Mouse (Mus musculus): Measurements from ENCODE around the gene Col9a1.
A peak's percentile ranks its signal among the peaks of the same experiment; 100 is the strongest.

Col9a1 gene

DNA sequence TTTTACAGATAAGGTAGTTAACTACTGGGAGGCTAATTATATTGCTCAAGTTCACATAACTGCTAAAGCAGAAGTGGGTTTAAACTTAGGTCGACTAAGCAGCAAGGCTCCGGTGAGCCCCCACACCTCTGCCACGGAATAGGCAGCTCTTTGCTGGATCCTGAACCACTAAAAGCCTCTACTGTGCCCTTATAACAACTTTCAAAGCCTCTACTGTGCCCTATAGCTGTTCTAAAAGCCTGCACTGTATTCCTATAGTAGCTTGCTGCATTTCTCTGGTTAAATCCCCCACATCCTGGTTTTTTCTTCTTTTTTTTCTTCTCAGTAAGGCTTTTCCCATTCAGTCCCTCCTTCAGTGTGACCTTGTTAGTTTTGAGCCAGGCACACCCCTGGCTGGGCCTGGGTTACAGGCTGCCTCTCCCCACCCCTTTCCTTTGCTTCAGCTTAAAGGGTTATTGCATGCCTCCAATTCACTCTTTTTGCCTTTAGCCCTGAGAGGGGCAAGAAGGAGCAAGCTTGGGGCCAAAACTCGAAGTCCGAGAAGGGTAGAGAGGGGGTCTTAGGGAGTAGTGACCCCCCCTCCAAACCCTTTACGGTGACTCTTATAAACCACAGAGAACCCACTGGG, at the start of gene Col9a1:
TSS of gene Col9a1 (plus strand) at position 387 of the 628 bp plus-strand sequence.
- no peak for DNase-seq

DNA sequence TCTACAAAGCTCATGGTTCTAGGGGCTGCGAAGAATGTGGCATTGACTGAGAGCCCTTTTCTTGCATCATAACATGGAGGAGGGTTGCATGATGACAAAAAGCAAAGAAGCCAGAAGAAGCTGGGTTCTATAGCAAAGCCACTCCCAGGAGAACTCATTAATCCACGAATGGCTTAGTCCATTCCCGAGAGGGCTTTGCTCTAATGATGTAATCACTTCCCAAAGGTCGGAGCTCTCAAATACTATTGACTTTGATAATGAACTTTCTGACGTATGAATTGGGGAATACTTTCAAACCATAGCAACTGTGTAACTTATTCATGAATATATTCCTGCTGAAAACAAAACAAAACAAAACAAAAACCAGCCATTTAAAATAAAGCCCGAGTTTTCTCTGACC, 49.5 kb upstream of the Col9a1 start:
- no peak for DNase-seq

- no peak for DNase-seq
These were observed 43.6 kb upstream of the Col9a1 start for GRCm38 (mm10) chr1:24133853-24134252.

GRCm38 (mm10) chr1:24134792-24135191, 42.6 kb upstream of the Col9a1 start:
- DNase-seq, result no peak

DNA sequence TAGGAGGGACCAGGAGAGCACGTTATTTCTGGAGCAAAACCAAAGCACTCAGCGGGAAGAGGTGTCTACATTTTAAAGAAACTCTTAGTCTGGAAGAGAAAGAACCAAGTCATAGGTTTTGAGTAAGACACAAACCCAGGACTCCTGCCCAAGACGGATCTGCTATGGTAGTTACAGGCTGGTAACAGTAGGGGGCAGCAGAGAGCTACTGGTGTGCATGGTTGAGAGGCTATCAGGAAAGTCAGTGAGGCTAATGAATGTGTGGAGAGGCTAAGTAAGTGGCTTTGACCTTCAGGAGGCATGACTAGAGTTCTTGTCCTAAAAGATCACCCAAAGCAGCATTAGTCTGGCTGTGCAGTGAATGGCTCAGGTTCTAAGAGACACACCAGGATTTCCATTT, 40.3 kb upstream of the Col9a1 start:
- DNase-seq, result peak; percentile 33

DNA sequence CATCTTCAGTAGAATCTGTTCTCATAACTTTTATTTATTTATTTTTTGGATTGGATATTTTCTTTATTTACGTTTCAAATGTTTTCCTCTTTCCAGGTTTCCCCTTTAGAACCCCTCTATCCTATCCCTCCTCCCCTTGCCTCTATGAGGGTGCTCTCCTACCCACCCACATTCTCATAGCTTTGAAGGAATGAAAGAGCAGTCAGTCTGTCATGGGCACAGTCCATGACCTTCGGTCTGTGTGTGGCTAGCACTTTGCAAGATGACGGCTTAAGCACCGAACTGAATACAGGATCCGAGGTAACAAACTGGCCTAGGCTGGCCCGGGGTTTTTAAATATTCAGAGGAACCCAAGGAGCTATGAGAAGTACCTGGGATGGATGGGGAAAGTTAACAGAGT, 36.9 kb upstream of the Col9a1 start:
- DNase-seq, result no peak

- DNase-seq, result no peak
These were observed 33.9 kb upstream of the Col9a1 start for GRCm38 (mm10) chr1:24143504-24143903.

GRCm38 (mm10) chr1:24157751-24158150, 19.7 kb upstream of the Col9a1 start:
- DNase-seq, result no peak

GRCm38 (mm10) chr1:24169410-24169809, 8.0 kb upstream of the Col9a1 start:
- no peak for DNase-seq

- peak; percentile 4 for DNase-seq
These were observed 6.1 kb upstream of the Col9a1 start for GRCm38 (mm10) chr1:24171205-24171866.

DNA sequence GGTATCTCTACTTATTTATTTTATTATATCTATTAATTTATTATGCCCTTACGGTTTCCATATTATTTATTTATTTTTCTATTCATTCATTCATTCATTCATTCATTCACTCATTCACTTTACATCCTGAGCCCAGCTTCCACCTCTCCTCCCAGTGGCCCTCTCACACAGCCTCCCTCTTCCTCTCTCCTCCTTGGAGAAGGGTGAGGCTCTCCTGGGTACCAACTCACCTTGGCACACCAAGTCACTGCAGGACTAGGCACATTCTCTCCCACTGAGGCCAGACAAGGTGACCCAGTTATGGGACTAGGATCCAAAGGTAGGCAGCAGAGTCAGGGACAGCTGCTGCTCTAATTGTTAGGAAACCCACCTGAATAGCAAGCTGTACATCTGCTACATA, 5.5 kb upstream of the Col9a1 start:
- no peak for DNase-seq

DNA sequence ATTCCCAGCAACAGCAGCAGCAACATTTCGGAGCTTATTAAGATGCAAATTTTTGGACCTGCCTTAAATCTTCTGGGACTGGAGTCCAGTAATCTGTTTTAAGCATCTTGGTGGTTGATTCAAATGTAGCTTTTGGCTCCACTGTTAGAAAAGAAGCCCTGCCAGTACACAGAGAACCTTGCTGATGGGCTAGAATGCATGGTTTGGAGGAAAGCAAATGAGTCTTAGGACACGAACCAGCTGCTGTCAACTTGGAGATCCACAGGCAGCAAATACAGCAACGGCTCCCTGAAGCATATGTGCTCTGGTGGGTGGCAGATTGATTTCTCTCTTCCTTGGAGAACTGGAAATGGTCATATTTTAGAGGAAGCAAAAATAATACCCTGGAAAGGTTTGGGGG, 4.8 kb upstream of the Col9a1 start:
- no peak for DNase-seq

DNA sequence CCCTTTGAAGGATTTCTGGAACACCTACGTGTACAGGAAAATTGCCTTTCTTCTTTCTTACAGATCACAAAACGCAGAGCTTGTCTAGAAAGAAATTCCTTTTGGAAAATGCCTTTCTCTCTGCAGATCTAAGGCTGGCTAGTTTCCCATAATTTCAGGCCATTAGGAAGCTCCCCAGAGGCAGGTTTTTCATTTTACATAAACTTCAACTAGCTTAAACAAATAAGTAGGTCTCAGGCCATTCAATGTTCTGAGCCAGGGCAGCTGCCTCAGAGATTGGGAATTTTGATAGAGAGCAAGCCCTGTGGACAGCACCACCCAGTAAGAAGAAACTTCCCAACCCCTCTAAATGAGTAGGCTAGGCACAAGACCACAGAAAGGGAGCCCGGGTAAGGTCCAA, 1.6 kb upstream of the Col9a1 start:
- no peak for DNase-seq

DNA sequence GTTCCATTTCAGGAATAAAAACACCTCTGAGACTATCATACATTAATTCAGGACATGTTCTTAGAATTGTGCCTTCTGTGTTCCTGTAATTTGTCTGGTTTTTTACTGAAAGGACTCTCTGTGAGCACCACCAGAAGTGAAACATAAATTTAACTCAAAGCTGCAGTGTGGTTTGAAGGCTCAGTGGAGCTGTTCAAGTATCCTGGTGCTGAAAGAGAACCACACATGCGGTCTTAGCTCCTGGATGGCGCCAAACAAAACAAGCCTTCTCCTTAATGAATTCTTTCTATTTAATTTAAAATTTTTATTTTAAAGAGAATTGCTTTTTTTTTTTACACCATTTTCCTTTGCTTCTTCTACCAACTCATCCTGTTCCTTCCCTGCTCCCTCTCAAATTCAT, 2.4 kb downstream of the Col9a1 start:
- DNase-seq, result no peak

DNA sequence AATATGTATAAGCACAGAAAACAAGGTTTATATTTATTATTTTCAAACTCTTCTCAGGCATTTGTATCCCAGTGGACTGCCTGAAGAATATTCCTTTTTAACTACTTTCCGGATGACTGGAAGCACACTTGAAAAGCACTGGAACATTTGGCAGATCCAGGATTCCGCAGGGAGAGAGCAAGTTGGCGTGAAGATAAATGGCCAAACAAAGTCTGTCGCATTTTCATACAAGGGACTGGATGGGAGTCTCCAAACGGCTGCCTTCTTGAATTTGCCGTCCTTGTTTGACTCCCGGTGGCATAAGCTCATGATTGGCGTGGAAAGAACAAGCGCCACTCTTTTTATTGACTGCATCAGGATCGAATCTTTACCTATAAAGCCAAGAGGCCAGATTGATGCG, 7.6 kb downstream of the Col9a1 start:
- no peak for DNase-seq

DNA sequence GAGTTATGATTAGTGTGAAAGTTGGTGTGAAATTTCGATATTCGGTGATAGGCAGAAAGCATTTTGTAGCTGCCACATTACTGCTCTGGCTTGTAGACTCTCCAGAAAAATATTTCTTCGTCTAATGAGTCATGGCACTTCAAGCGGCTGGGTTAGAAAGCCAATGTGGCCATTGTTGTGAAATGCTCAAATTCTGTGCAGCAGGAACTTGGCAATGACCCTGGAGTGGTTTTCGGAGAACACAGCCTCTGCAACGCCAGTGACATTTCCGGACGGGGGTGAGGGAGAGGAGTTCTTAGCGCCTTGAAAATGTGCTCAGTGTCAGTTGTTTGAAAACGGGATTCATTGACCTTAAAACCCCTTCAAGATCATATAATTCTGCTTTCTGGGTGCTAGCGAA, 9.6 kb downstream of the Col9a1 start:
- no peak for DNase-seq

DNA sequence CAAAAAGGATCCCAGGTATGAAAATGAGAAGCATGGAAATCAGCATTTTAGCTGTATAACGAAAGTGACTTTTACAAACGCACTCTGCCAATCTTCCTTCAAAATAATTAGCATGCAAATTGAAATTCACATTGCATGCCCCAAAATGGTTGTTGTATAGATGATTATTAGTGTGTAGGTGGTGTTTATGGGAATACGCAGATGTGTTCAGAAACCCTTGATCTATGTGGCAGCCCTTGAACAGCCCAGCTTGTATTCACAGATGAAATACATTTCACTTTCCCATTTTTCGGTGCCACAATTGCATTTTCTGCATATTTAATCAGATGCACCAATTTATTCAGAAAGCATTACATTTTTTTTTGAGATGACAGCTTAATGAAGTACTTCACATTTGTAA, 14.3 kb downstream of the Col9a1 start:
- DNase-seq, result no peak

DNA sequence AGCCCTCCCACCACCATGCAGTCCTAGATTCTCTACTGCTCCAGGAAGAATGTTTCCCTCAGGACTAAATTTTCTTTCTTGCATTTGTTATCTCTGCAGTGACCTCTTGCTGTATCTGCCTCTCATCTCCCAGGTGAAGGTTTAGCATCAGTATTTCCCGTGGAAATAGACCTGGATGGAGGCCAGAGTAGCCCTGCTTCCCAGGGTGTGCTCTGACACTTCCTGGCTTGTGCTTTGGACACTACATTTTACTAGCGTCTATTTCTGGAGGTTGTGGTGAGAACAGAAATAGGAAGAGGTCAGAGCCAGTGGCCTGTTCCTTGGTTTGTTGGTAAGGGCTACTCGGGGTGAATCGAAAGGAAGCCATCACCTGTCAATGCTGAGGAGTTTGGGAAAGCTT, 16.7 kb downstream of the Col9a1 start:
- DNase-seq, result no peak

DNA sequence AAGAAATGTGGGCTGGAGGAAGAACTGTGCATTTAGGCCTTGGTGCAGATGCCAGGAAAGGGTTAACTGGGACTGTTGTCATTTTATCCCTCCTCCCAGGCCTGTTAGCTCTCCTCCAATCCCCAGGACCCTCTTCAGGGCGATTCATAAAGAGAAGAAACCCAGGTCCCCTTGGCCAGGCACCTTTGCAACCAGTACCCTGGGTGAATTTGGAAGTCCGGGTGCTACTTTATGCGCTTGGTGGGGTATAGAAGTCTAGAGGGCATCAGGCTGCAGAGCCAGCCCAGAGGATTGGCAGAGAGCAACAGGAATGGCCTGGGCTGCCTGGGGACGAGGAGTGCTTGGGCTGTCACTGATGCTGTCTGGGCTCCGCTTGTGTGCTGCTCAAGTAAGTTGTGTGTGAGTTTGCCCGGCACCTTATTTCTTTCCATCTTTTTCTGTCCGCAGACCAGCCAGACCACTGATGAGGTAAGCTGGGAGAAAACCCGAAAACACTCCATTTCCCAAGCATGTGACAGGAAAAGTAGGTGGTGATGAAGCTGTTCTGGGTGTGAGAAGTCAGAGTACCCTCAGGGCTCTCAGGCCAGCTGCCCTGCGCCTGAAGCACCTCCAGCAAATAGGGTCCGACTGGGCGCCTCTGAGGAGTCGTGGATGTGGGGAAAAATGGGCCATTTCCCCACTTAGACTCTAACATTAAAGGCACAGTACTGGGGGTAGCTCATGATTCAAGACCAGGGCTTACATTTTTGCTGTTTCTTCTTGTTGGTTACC, 17.8 kb downstream of the Col9a1 start:
- no peak for DNase-seq

- DNase-seq, result no peak
These were observed 18.6 kb downstream of the Col9a1 start for GRCm38 (mm10) chr1:24195951-24196517.

GRCm38 (mm10) chr1:24211621-24212385, 34.4 kb downstream of the Col9a1 start:
- no peak for DNase-seq

- no peak for DNase-seq
These were observed 41.6 kb downstream of the Col9a1 start for GRCm38 (mm10) chr1:24219041-24219440.

- DNase-seq, result no peak
These were observed 44.8 kb downstream of the Col9a1 start for GRCm38 (mm10) chr1:24222231-24222630.

Measured in kidney, adult 11 months (tissue).